Mouse (Mus musculus) forebrain, postnatal 0 days (tissue): ENCODE measurements around the gene Borcs7. TPM values are rescaled to one million over a fixed set of nuclear protein-coding genes. Genes with fewer than 3 reads are reported as not detected.
A peak's percentile ranks its signal among the peaks of the same experiment; 100 is the strongest.

Experiments used
- ATAC-seq: fragments of 200-750 bp; cut with Nextera tagmentation; 2 replicates; pipeline ENCODE4 v1.8.0; 2017; ENCODE audit warnings: mild to moderate bottlenecking, moderate library complexity
- DNase-seq: peaks from one replicate; pipeline ENCODE4 v3.0.0-alpha.2; 2015
- H3K27ac ChIP-seq: fragments of 300-500 bp; sonication (generic); 2 replicates; pipeline ENCODE4 v1.5.1; 2014; ENCODE audit warnings: low read depth, mild to moderate bottlenecking, antibody characterized with exemption, low read length, moderate library complexity, mixed read lengths
- H3K27me3 ChIP-seq: fragments of 300-500 bp; sonication (generic); 2 replicates; pipeline ENCODE4 v1.6.1; 2014; ENCODE audit warnings: mild to moderate bottlenecking, low read length, mixed read lengths; ENCODE audit not compliant: insufficient read depth
- H3K36me3 ChIP-seq: fragments of 300-500 bp; sonication (generic); 2 replicates; pipeline ENCODE4 v1.6.1; 2014; ENCODE audit warnings: mild to moderate bottlenecking, moderate library complexity; ENCODE audit not compliant: insufficient read depth
- H3K4me1 ChIP-seq: fragments of 300-500 bp; sonication (generic); 2 replicates; pipeline ENCODE4 v1.6.1; 2014; ENCODE audit warnings: antibody characterized with exemption; ENCODE audit not compliant: insufficient read depth
- H3K4me2 ChIP-seq: fragments of 300-500 bp; sonication (generic); 2 replicates; pipeline ENCODE4 v1.6.1; 2014; ENCODE audit warnings: low read depth, mild to moderate bottlenecking, moderate library complexity
- H3K4me3 ChIP-seq: fragments of 300-500 bp; sonication (generic); 2 replicates; pipeline ENCODE4 v1.5.1; 2014; ENCODE audit warnings: low read depth, low read length, mixed read lengths
- H3K9ac ChIP-seq: fragments of 300-500 bp; sonication (generic); 2 replicates; pipeline ENCODE4 v1.6.1; 2014; ENCODE audit warnings: mild to moderate bottlenecking
- H3K9me3 ChIP-seq: fragments of 300-500 bp; sonication (generic); 2 replicates; pipeline ENCODE4 v1.6.1; 2016; ENCODE audit warnings: low read length
- CTCF ChIP-seq: sonication (generic); IDR thresholded peaks from 2 replicates; pipeline ENCODE4 v1.5.1; 2016; ENCODE audit warnings: antibody characterized with exemption, control low read depth, low read depth
- WGBS: fragments of 180-500 bp; shearing (Covaris S2); extraction: QIAGEN DNeasy Blood & Tissue Kit; methylation state at CpG from one replicate; pipeline ENCODE4 v1.1.7; 2014; 5-methylcytosine and 5-hydroxymethylcytosine counted together
- polyA plus RNA-seq: library from polyadenylated mRNA; unstranded; fragments of >200 nt; fragmentation: Nextera tagmentation; extraction: Ambion mirVana; gene quantifications from 2 replicates; pipeline ENCODE4 v1.2.1, GENCODE M21; 2015
- total RNA-seq: library from RNA; depleted of rRNA; stranded (reverse); fragments of >200 nt; gene quantifications from 2 replicates; pipeline ENCODE4 v1.2.3, GENCODE M21; 2014

Borcs7 gene
- total and polyA plus RNA-seq, 2 experiments from 2014 or later = 15.2 to 29.5 TPM

DNA sequence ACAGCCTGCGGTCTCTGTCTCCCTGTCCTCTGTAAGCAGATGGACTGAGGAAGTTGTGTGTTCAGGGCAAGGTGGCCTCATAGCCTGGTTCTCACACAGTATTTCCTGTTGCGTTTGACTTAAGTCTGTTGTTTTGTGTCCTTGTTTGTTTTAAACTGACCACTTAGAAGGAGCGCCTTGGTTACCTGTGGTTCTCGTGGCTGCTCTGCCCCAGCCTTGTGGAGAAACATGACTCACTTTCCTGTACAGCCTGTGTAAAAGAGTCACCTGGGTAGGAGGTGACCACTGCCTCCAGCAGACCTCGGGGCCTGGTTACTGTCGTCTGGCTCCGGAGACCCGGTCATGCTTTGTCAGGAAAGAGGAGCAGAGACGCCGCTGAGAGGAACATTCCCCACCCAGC, 34.1 kb upstream of the Borcs7 start:
- WGBS = 94% methylated on average over 10 of the region's 10 CpGs
- no peaks in the 10 kb centered on the region for H3K9me3 ChIP-seq
- H3K4me1 ChIP-seq = no peaks in the 10 kb centered on the region
- H3K27me3 ChIP-seq = no peaks in the 10 kb centered on the region
- DNase-seq (no peak), ATAC-seq (no peak)
- H3K4me3 ChIP-seq = no peak overlapping the region
- no peak overlapping the region for H3K4me2 ChIP-seq
- no peak for TF ChIP-seq CTCF
- no peak overlapping the region for H3K27ac ChIP-seq
- H3K9ac ChIP-seq = no peak overlapping the region
- peaks cover 40% of the 10 kb centered on the region for H3K36me3 ChIP-seq

DNA sequence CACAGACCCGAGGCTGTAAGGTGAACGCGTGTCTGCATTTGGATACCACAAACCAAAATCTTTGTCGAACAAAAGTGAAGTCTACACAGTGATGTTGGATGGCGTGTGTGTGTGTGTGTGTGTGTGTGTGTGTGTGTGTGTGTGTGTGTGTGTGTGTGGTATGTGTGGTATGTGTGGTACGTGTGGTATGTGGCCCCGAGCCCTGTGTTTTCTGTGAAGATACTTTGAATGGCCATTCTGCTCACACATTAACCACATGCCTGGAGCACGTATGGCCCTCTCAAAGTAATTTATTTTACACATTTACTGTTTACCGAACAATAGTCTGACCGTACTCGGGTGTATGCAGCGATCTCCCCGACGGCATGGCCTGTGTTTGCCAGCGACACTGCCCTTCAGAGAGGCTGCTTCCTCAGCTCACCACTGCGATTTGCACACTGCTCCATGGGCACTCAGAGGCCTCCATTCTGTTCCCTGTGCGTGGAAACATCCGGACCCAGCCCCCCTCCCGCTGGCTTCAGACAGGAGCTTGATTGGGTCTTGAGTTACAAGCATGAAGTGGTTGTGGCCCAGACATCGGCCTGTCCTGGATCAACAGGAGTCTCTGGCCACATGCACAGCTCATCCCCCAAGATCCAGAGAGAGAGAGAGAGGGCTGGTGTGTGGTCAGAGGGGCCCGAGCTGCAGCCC, 33.4 kb upstream of the Borcs7 start:
- Histone ChIP-seq H3K9me3 (no peaks in the 10 kb centered on the region), H3K9ac (no peak overlapping the region), H3K36me3 (peaks cover 40% of the 10 kb centered on the region), H3K4me2 (no peak overlapping the region), H3K4me1 (no peaks in the 10 kb centered on the region), H3K27me3 (no peaks in the 10 kb centered on the region), H3K27ac (no peak overlapping the region), H3K4me3 (no peak overlapping the region)
- no peak for TF ChIP-seq CTCF
- DNase-seq = no peak
- WGBS = 95% methylated on average over 21 of the region's 21 CpGs
- ATAC-seq = no peak

DNA sequence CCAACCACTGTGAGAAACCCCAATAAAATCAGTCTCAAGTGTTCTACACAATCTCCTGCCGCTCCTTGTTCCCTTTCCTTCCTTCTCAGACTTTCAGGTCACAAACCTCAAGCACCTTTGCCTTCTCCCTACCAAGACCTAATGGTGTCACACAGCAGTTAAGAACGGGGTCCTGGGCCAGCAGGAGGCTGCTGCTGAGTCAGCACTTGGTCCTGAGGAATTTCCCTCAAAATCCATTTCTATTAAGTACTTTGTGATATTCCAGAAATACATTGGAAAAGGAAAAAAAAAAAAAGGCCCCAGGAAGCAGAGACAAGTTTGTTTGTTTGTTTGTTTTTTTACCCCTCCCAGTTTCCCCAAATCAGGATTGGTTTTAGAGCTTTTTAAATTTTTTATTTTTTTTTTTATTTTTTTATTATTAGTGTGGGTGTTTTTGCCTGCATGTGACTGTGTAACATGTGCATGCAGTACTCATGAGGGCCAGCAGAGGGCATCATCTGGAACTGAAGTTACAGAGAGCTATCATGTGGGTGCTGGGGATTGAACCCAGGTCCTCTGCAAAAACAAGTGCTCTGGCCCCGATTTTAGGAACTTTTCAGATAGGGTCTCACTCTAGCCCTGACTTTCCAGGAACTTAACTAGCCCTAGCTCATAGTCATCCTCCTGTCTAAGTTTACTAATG, 32.2 kb upstream of the Borcs7 start:
- DNase-seq = no peak
- Histone ChIP-seq H3K9ac (no peak overlapping the region), H3K4me1 (no peaks in the 10 kb centered on the region), H3K27me3 (no peaks in the 10 kb centered on the region), H3K27ac (no peak overlapping the region), H3K9me3 (no peaks in the 10 kb centered on the region), H3K36me3 (peaks cover 34% of the 10 kb centered on the region), H3K4me3 (no peak overlapping the region), H3K4me2 (no peak overlapping the region)
- TF ChIP-seq CTCF = peak; percentile 56
- 93% methylated on average over 3 of the region's 3 CpGs for WGBS
- ATAC-seq = no peak

DNA sequence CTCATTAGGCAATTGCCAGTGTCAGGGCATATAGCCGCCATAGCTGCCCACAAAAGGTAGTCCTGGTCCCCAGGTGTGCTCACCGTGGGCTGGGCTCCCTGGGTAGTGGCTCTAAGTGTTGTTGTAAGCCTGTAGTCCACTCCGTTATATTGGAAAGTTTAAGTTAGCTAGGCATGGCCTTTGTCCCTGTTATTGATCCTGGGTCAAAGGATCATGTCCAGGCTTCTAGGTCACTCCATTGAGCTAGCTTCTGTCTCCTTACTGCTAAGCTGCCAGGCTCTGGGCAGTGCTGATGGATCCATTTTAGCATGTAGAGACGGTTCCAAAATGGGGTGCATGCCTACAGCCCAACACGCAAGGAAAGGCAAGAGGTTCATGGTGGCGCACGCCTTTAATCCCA, 31.4 kb upstream of the Borcs7 start:
- DNase-seq (no peak), ATAC-seq (no peak)
- no peak overlapping the region for H3K4me2 ChIP-seq
- H3K27ac ChIP-seq = no peak overlapping the region
- H3K4me3 ChIP-seq = no peak overlapping the region
- peaks cover 30% of the 10 kb centered on the region for H3K36me3 ChIP-seq
- no peaks in the 10 kb centered on the region for H3K27me3 ChIP-seq
- WGBS = 97% methylated on average over 7 of the region's 7 CpGs
- H3K4me1 ChIP-seq = no peaks in the 10 kb centered on the region
- H3K9me3 ChIP-seq = no peaks in the 10 kb centered on the region
- no peak overlapping the region for H3K9ac ChIP-seq
- no peak for TF ChIP-seq CTCF

DNA sequence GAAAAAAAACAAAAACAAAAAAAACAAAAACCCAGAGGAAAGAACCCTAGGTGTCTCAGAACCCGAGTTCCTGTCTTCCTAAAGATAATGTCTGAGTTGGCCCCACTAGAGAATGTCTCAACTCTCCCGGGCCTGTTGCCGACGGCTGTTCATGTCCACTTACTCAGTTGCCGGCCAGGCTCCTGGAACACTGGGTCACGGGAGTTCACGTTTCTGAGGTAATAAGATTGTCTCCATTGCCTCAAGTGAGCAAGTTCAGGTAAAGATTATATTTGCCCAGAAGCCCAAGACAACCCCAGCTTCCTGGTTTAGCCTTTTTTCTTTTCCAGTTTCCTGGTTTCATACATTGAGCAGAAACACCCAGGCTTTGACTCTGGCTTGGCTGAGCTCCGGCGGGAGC, 30.9 kb upstream of the Borcs7 start:
- ATAC-seq = no peak
- 91% methylated on average over 9 of the region's 9 CpGs for WGBS

DNA sequence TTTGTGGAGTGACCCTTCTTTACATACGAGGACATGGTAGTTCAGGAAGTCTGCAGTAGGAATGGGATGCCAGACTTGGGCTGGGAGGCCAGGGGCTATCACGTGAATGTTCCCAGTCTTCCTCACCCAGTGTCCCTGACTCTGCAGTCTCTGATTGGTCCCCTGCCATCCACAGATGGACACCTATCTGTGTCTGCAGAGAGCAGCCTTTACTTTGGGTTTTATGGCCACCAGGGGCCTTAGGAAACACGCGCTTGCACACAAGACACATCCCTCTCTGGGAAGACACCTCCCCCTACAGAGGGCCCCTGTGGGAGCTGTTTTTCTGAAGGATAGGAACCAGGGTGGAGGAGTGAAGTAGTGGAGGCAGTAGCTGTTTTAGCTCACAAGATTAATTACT, 28.2 kb upstream of the Borcs7 start:
- H3K4me1 ChIP-seq = peaks cover 7% of the 10 kb centered on the region; the same call in 1 of the 2 replicates
- DNase-seq = no peak
- no peak overlapping the region for H3K4me2 ChIP-seq
- no peaks in the 10 kb centered on the region for H3K9me3 ChIP-seq
- ATAC-seq = no peak
- WGBS = 74% methylated on average over 4 of the region's 4 CpGs
- no peak overlapping the region for H3K27ac ChIP-seq
- H3K4me3 ChIP-seq = no peak overlapping the region
- no peaks in the 10 kb centered on the region for H3K27me3 ChIP-seq
- no peak overlapping the region for H3K9ac ChIP-seq
- TF ChIP-seq CTCF = no peak
- peaks cover 1% of the 10 kb centered on the region; the same call in 1 of the 2 replicates for H3K36me3 ChIP-seq

More for the DNA sequence above, 30.9 kb upstream of the Borcs7 start:
- Histone ChIP-seq H3K4me3 (no peak overlapping the region), H3K4me2 (no peak overlapping the region), H3K27ac (no peak overlapping the region), H3K27me3 (no peaks in the 10 kb centered on the region), H3K9ac (no peak overlapping the region), H3K36me3 (peaks cover 24% of the 10 kb centered on the region), H3K4me1 (no peaks in the 10 kb centered on the region), H3K9me3 (no peaks in the 10 kb centered on the region)
- TF ChIP-seq CTCF = no peak
- DNase-seq = no peak

DNA sequence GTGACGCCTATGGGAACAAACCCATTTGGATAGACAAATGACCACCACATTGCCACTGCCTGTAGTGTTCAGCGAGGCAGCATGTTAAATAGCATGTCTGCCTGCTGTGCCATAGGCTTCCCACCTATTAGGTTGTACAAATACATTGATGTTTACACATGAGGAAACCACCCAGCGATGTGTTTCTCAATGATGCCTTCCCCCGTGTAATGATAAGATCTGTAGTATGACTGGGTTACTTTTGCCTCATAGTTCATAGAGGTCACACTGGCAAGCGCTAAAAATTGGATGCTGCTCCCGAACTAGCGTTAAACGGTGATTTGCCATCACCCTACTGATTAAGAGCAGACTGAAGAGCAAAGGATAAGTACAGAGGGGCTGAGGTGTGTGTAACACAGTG, 27.5 kb upstream of the Borcs7 start:
- Histone ChIP-seq H3K4me3 (no peak overlapping the region), H3K36me3 (no peaks in the 10 kb centered on the region), H3K9ac (no peak overlapping the region), H3K9me3 (no peaks in the 10 kb centered on the region), H3K27ac (no peak overlapping the region), H3K4me1 (peaks cover 7% of the 10 kb centered on the region; the same call in 1 of the 2 replicates), H3K4me2 (no peak overlapping the region), H3K27me3 (no peaks in the 10 kb centered on the region)
- ATAC-seq = no peak
- TF ChIP-seq CTCF = no peak
- WGBS = 88% methylated on average over 8 of the region's 8 CpGs
- no peak for DNase-seq
